Mouse (Mus musculus) thymus, postnatal 36 days (tissue): ENCODE data around the gene Carns1.
"Not testable (repeated sequence)": the region's sequence is repeated elsewhere in the genome, so short reads cannot be mapped to it uniquely, and the experiment has no call there.

Experiments
- DNase-seq, 2 experiments: peaks; one replicate each; pipeline ENCODE4 v3.0.0; 2022; ENCODE audit warnings: mixed read lengths in 2 of 2

The Carns1 gene

GRCm38 (mm10) chr19:4126759-4127495 is 48.4 kb downstream of the Carns1 start:
- DNase-seq = peak in 1 of 2 experiments; percentile 55

DNA sequence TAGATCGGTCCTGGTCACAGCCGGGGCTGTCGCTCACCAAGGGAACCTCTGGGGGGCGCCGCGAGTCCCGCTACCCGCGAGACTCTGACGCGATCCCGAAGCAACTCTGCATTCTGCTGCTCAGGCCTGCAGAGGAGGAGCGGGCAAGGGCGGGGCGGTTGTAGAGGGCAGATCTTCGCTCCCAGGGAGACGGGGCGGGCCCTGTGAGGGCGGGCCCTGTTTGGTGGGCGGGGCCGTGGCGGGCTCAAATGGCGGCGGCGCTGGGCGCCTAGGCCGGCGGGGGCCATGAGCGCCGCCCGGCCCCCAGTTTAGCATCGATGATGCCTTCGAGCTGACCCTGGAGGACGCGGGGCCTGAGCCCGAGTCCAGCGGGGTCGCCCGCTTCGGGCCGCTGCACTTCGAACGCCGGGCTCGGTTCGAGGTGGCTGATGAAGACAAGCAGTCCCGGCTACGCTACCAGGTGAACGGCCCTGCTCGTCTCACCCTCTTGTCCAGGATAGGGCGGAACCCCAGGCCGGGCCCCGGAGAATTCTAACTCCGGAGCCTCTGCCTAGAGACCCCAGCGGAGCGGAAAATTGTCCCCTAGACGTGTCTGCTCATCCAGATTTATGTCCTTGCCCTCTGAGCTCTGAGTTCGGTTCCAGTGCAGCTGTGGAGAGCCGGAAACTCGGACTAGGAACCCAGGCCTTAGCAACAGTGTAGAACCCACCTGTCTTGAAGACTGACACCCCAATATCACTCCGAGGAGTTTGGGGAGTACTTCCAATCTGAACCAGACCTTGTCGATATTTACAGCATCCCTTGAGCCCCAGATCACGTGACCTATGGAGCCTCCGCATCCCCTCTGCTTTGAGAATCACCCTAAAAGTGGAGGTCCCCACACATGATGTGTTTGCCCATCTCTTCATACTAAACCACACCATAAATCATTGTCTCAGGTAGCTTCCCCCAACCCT is 49.3 kb downstream of the Carns1 start, which contains the start of gene Aip:
TSS of gene Aip (minus strand) at position 118 of the 956 bp plus-strand sequence.
- DNase-seq = peak; percentile 98 to 99

GRCm38 (mm10) chr19:4125268-4125667 is 50.0 kb downstream of the Carns1 start:
- not testable (repeated sequence) for DNase-seq

- no peak for DNase-seq
Measured at GRCm38 (mm10) chr19:4124432-4124831, 50.8 kb downstream of the Carns1 start.

DNA sequence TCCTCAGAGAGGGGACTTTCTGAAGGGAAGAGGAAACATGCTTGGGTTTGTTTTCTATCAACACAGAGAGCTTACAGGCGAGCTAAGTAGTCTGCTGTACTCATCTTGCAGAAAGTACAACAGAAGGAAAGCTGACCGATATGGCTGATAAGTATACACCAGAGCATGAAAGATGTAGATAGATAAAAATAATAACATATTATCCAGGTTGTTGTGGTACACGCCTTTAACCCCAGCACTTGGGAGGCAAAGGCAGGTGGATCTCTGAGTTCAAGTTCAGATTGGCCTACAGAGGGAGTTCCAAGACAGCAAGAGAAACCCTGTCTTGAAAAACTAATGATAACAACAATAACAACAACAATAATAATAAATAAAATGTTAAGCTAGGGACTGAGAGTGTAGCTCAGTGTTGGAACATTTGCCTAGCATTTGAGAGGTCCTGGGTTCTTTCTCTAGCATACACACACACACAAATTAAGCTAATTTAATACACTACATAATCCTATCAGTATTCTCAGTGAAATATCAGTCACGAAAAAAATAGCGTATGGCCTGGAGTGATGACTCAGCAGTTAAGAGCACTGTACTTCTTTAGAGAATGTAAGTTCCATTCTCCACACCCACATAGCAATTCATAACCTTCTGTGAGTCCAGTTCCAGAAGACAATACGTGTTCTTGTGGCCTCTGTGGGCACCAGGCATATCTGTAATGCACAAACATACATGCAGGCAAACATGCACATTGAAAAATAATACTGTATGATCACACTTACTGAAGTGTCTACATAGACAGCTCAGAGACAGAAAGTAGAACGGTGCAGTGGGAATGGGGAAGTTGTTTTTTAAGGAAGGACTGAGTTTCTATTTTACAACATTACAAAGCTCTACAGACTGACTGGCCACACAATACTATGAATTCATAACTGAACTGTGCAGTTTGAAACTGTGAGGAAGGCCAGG is 52.6 kb downstream of the Carns1 start:
- no peak for DNase-seq

DNA sequence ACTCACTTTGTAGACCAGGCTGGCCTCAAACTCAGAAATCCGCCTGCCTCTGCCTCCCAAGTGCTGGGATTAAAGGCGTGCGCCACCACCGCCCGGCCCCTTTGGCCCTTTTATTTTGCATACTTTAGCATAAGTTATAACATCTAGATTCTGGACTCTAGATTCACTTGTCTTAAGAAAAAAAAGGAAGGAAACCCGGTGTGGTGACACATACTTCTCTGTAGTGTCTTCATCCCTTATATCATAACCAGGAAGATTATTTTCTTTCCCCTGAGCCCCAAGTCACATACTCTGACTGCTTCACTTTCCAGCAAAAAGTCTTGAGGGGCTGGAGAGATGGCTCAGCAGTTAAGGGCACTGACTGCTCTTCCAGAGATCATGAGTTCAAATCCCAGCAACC is 53.4 kb downstream of the Carns1 start:
- DNase-seq = not testable (repeated sequence)

GRCm38 (mm10) chr19:4121097-4121805 is 54.0 kb downstream of the Carns1 start:
- peak; percentile 98 to 99 for DNase-seq

DNA sequence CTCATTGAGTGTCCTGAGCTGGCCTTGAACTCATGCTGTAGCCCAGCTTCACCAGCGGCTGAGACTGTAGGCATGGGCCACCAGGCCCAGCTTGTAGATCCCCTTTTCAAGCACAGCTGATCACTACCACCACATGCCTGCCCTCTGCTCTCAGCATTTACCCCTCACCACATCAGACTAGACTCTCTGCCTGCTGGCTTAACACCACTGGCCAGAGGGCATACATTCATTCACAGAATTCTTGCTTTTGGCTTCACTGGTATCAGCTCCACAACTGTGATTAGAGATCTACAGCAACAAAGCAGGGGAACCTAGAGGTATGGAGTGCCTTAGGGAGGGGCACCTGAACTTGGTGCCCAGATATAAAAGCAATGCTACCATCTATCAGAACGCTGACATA is 54.8 kb downstream of the Carns1 start:
- no peak for DNase-seq

DNA sequence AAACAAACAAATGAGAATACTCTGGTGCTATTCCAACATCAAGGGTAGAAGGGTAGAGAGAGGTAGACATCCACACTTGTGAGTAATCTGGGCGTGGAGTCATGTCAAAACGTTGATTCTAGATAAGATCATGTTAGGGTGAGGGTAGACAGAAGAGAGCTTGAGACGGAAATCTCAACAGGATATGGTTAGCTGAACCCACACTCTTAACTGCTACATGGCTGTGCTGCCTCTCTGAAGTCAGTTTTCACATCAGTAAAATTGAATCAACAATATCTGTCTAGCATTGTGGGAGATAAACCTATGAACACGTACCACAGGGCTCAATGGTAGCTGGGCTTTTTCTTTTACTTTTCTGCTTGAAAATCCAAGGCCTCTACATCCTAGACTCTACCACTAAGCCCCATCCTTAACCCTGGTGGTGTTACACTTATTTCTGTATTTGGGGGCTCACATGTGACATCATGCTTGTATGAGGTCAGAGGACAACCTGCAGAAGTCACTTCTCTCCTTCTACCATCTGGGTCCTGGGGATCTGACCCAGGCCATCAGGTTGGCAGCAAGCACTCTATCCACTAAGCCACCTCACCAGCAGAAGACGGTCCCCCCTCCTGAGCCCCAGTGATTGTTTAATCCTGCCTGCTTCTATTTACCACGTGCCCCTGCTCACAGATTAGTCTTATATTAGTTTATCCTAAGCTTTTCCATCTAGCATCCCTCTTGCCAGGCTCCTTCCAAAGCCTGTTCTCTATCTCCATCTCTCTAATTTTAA is 55.4 kb downstream of the Carns1 start:
- no peak for DNase-seq

- DNase-seq = no peak
Measured at GRCm38 (mm10) chr19:4118350-4118749, 56.9 kb downstream of the Carns1 start.

GRCm38 (mm10) chr19:4117006-4117405 is 58.3 kb downstream of the Carns1 start:
- DNase-seq = no peak

DNA sequence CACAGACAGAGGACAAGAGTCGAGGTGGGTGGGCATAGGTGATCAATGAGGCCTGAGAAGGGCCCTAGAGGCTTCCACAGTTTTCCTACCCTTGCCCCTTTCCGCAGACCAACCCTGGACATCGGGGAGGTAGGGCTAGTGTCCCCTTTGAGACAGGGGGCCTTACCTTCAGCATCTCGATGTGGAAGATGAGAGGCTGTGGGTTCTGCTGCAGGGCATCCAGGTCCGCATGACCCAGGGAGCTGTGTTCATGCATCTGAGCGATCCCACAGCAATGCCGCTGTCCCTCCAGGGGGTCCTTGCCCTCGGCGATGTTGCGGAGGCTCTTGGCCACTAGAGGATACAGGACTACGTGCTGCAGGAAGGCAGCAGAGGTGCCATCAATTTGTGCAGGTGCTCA is 59.5 kb downstream of the Carns1 start:
- no peak for DNase-seq

- DNase-seq = no peak
Measured at GRCm38 (mm10) chr19:4115144-4115543, 60.1 kb downstream of the Carns1 start.

DNA sequence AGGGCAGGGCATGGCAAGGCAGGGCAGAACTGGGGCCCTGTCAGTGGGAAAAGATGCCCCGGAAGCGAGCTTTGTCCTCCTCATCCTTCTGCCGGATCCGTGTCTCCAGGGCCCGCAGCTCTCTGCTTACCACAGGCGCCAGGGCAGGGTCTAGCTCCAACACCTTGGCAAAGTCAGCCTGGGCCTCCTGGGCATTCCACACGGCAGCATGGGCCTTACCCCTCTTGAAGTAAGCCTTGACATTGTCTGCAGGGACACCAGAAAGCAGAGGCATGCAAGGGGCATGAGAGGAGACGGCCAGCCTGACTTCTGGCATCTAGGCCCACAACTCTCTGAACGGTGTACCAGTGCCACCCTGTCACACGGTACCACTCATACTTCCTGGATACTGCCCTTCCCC is 60.7 kb downstream of the Carns1 start:
- no peak for DNase-seq
